Mouse (Mus musculus): ENCODE data around the gene Slc4a4. TPM values are rescaled to one million over a fixed set of nuclear protein-coding genes. Genes with fewer than 3 reads are reported as not detected.
"Not testable (repeated sequence)": the region's sequence is repeated elsewhere in the genome, so short reads cannot be mapped to it uniquely, and the experiment has no call there.

The Slc4a4 gene
- polyA plus RNA-seq, 1 experiment from 2014 or later = 3.1 TPM

- Histone ChIP-seq H3K9me3 (no peaks in the 10 kb centered on the region), H3K27me3 (replicated peaks) (no peaks in the 10 kb centered on the region), H3K4me3 (no peak overlapping the region), H3K4me2 (peak overlapping the region; percentile 54), H3K36me3 (peaks cover 6% of the 10 kb centered on the region), H3K9ac (peak overlapping the region; percentile 8; the same call in 1 of the 2 replicates), H3K27ac (replicated peaks) (peak overlapping the region; percentile 85), H3K4me1 (peaks cover 34% of the 10 kb centered on the region)
- ATAC-seq (ENCODE audit: extremely low read depth, insufficient number of reproducible peaks, low FRiP score, low TSS enrichment) = no peak
- whole genome bisulfite sequencing = 50% methylated on average over 3 of the region's 3 CpGs
Measured at GRCm38 (mm10) chr5:88982040-88982736, 95.6 kb downstream of the Slc4a4 start.

GRCm38 (mm10) chr5:88983170-88983569, 96.6 kb downstream of the Slc4a4 start:
- no peak overlapping the region for H3K4me3 ChIP-seq
- H3K9me3 ChIP-seq = no peaks in the 10 kb centered on the region
- no peak for ATAC-seq (ENCODE audit: extremely low read depth, insufficient number of reproducible peaks, low FRiP score, low TSS enrichment)
- no peaks in the 10 kb centered on the region for H3K27me3 ChIP-seq (replicated peaks)
- H3K9ac ChIP-seq = no peak overlapping the region
- peaks cover 34% of the 10 kb centered on the region for H3K4me1 ChIP-seq
- H3K4me2 ChIP-seq = no peak overlapping the region
- no peak overlapping the region; the same call in 1 of the 2 replicates for H3K27ac ChIP-seq (replicated peaks)
- peaks cover 6% of the 10 kb centered on the region for H3K36me3 ChIP-seq
- WGBS = 95% methylated on average over 2 of the region's 2 CpGs

- Histone ChIP-seq H3K4me1 (peaks cover 34% of the 10 kb centered on the region), H3K4me3 (no peak overlapping the region), H3K27me3 (replicated peaks) (no peaks in the 10 kb centered on the region), H3K9ac (no peak overlapping the region), H3K27ac (replicated peaks) (no peak overlapping the region), H3K4me2 (no peak overlapping the region), H3K36me3 (peaks cover 6% of the 10 kb centered on the region), H3K9me3 (no peaks in the 10 kb centered on the region)
- no peak for ATAC-seq (ENCODE audit: extremely low read depth, insufficient number of reproducible peaks, low FRiP score, low TSS enrichment)
- 83% methylated on average over 7 of the region's 7 CpGs for WGBS
Measured at GRCm38 (mm10) chr5:88983652-88984051, 97.0 kb downstream of the Slc4a4 start.

- H3K4me3 ChIP-seq = no peak overlapping the region
- no peaks in the 10 kb centered on the region for H3K4me1 ChIP-seq
- H3K36me3 ChIP-seq = no peaks in the 10 kb centered on the region
- H3K27ac ChIP-seq (replicated peaks) = no peak overlapping the region
- H3K9me3 ChIP-seq = no peaks in the 10 kb centered on the region
- no peak overlapping the region for H3K9ac ChIP-seq
- ATAC-seq (ENCODE audit: extremely low read depth, insufficient number of reproducible peaks, low FRiP score, low TSS enrichment) = no peak
- no peak overlapping the region for H3K4me2 ChIP-seq
- H3K27me3 ChIP-seq (replicated peaks) = no peaks in the 10 kb centered on the region
Measured at GRCm38 (mm10) chr5:88989018-88989417, 102.4 kb downstream of the Slc4a4 start.

- Histone ChIP-seq H3K4me1 (no peaks in the 10 kb centered on the region), H3K27ac (replicated peaks) (no peak overlapping the region), H3K9ac (no peak overlapping the region), H3K9me3 (no peaks in the 10 kb centered on the region), H3K4me2 (no peak overlapping the region), H3K4me3 (no peak overlapping the region), H3K36me3 (no peaks in the 10 kb centered on the region), H3K27me3 (replicated peaks) (no peaks in the 10 kb centered on the region)
- no peak for ATAC-seq (ENCODE audit: extremely low read depth, insufficient number of reproducible peaks, low FRiP score, low TSS enrichment)
- 76% methylated on average over 9 of the region's 9 CpGs for WGBS
Measured at GRCm38 (mm10) chr5:88990196-88990747, 103.7 kb downstream of the Slc4a4 start.

GRCm38 (mm10) chr5:88991309-88991708, 104.7 kb downstream of the Slc4a4 start:
- WGBS = 62% methylated on average over 2 of the region's 2 CpGs

GRCm38 (mm10) chr5:88994533-88994932, 107.9 kb downstream of the Slc4a4 start:
- Histone ChIP-seq H3K27me3 (replicated peaks) (no peaks in the 10 kb centered on the region), H3K36me3 (no peaks in the 10 kb centered on the region), H3K4me2 (no peak overlapping the region), H3K4me3 (no peak overlapping the region), H3K9ac (no peak overlapping the region), H3K27ac (replicated peaks) (no peak overlapping the region), H3K4me1 (peaks cover 4% of the 10 kb centered on the region; the same call in 1 of the 2 replicates), H3K9me3 (no peaks in the 10 kb centered on the region)
- 88% methylated on average over 5 of the region's 5 CpGs for WGBS
- ATAC-seq (ENCODE audit: extremely low read depth, insufficient number of reproducible peaks, low FRiP score, low TSS enrichment) = no peak

More at GRCm38 (mm10) chr5:88991309-88991708, 104.7 kb downstream of the Slc4a4 start:
- H3K9ac ChIP-seq; H3K27me3 ChIP-seq (replicated peaks); H3K4me3 ChIP-seq; H3K9me3 ChIP-seq; H3K4me1 ChIP-seq; H3K36me3 ChIP-seq; H3K4me2 ChIP-seq; ATAC-seq (ENCODE audit: extremely low read depth, insufficient number of reproducible peaks, low FRiP score, low TSS enrichment); H3K27ac ChIP-seq (replicated peaks): not testable (repeated sequence)

- no peak overlapping the region for H3K4me3 ChIP-seq
- H3K36me3 ChIP-seq = peaks cover 3% of the 10 kb centered on the region; the same call in 1 of the 2 replicates
- no peak overlapping the region for H3K4me2 ChIP-seq
- H3K9ac ChIP-seq = no peak overlapping the region
- no peaks in the 10 kb centered on the region for H3K27me3 ChIP-seq (replicated peaks)
- H3K9me3 ChIP-seq = peaks cover 4% of the 10 kb centered on the region; the same call in 1 of the 2 replicates
- 87% methylated on average over 8 of the region's 8 CpGs for WGBS
- peaks cover 4% of the 10 kb centered on the region; the same call in 1 of the 2 replicates for H3K4me1 ChIP-seq
- ATAC-seq (ENCODE audit: extremely low read depth, insufficient number of reproducible peaks, low FRiP score, low TSS enrichment) = no peak
- H3K27ac ChIP-seq (replicated peaks) = no peak overlapping the region
Measured at GRCm38 (mm10) chr5:88996246-88996645, 109.6 kb downstream of the Slc4a4 start.

GRCm38 (mm10) chr5:88997277-88997676, 110.7 kb downstream of the Slc4a4 start:
- Histone ChIP-seq H3K4me2 (no peak overlapping the region), H3K27ac (replicated peaks) (no peak overlapping the region), H3K4me3 (no peak overlapping the region), H3K4me1 (peaks cover 4% of the 10 kb centered on the region; the same call in 1 of the 2 replicates), H3K9ac (no peak overlapping the region), H3K27me3 (replicated peaks) (no peaks in the 10 kb centered on the region), H3K9me3 (peaks cover 4% of the 10 kb centered on the region; the same call in 1 of the 2 replicates), H3K36me3 (peaks cover 3% of the 10 kb centered on the region; the same call in 1 of the 2 replicates)
- no peak for ATAC-seq (ENCODE audit: extremely low read depth, insufficient number of reproducible peaks, low FRiP score, low TSS enrichment)
- 61% methylated on average over 6 of the region's 6 CpGs for WGBS

- WGBS = 87% methylated on average over 6 of the region's 6 CpGs
- Histone ChIP-seq H3K36me3 (peaks cover 3% of the 10 kb centered on the region; the same call in 1 of the 2 replicates), H3K9me3 (peaks cover 4% of the 10 kb centered on the region; the same call in 1 of the 2 replicates), H3K4me1 (peaks cover 4% of the 10 kb centered on the region; the same call in 1 of the 2 replicates), H3K4me2 (no peak overlapping the region), H3K27ac (replicated peaks) (no peak overlapping the region), H3K9ac (no peak overlapping the region), H3K27me3 (replicated peaks) (no peaks in the 10 kb centered on the region), H3K4me3 (no peak overlapping the region)
- ATAC-seq (ENCODE audit: extremely low read depth, insufficient number of reproducible peaks, low FRiP score, low TSS enrichment) = no peak
Measured at GRCm38 (mm10) chr5:88999793-89000192, 113.2 kb downstream of the Slc4a4 start.

- Histone ChIP-seq H3K4me1 (peaks cover 4% of the 10 kb centered on the region; the same call in 1 of the 2 replicates), H3K4me3 (no peak overlapping the region), H3K27ac (replicated peaks) (no peak overlapping the region), H3K36me3 (peaks cover 3% of the 10 kb centered on the region; the same call in 1 of the 2 replicates), H3K4me2 (no peak overlapping the region), H3K9ac (no peak overlapping the region), H3K9me3 (peaks cover 4% of the 10 kb centered on the region; the same call in 1 of the 2 replicates), H3K27me3 (replicated peaks) (no peaks in the 10 kb centered on the region)
- ATAC-seq (ENCODE audit: extremely low read depth, insufficient number of reproducible peaks, low FRiP score, low TSS enrichment) = no peak
- 89% methylated on average over 7 of the region's 7 CpGs for WGBS
Measured at GRCm38 (mm10) chr5:89000598-89000997, 114.0 kb downstream of the Slc4a4 start.

Data from heart, embryonic 13.5 days (tissue).